Mouse (Mus musculus): ENCODE measurements around the gene Adamts2. TPM values are rescaled to one million over a fixed set of nuclear protein-coding genes. Genes with fewer than 3 reads are reported as not detected.

Adamts2 gene
- polyA plus RNA-seq, 1 experiment from 2014 or later, result 4.0 TPM

GRCm38 (mm10) chr11:50632270-50632669, 30.4 kb downstream of the Adamts2 start:
- 0 out of 2 replicates have a peak, but pooled peaks have one; percentile 32 for ATAC-seq
- H3K4me3 ChIP-seq (ENCODE audit: low read depth, low read length), result no peak overlapping the region
- WGBS, result 46% methylated on average over 4 of the region's 4 CpGs
- no peak overlapping the region for H3K4me2 ChIP-seq (ENCODE audit: low read length)
- no peak overlapping the region for H3K9ac ChIP-seq (ENCODE audit: low read depth, low read length)
- no peaks in the 10 kb centered on the region for H3K9me3 ChIP-seq (replicated peaks; ENCODE audit: control insufficient read depth, low read length, poor library complexity, severe bottlenecking)
- no peaks in the 10 kb centered on the region for H3K4me1 ChIP-seq (ENCODE audit: control insufficient read depth, insufficient read depth, low read length)
- no peaks in the 10 kb centered on the region for H3K27me3 ChIP-seq (ENCODE audit: control insufficient read depth, insufficient read depth, low read depth, low read length)
- H3K36me3 ChIP-seq (ENCODE audit: control insufficient read depth, insufficient read depth, low read length), result no peaks in the 10 kb centered on the region
- no peak overlapping the region for H3K27ac ChIP-seq (ENCODE audit: low read length)

DNA sequence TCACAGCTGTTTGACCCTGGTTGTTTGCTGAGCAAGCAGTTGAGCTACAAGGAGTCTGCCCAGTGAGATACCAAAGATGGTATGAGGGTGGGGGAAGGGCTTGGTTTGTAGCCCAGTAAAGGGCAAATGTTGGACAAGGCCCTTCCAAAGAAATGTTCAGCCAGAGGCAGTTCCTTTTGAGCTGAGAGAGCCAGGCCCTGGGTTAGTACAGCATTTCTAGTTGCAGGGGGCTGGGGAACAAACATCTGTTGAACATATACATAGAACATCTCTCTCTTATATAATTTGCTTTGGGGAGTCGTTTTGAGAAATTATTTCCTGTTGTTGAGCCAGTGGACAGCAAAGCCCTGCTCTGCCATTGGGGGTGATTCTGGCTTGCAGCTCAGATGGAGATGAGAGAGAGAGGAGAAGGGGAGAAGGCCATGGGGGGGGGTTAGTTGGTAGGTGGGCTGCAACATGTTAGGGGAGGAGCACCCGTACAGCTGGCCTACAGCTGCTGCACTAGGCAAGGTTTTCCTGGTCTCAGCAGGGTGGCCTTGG, 33.2 kb downstream of the Adamts2 start:
- WGBS, result 84% methylated on average over 2 of the region's 2 CpGs
- Histone ChIP-seq H3K4me3 (ENCODE audit: low read depth, low read length) (no peak overlapping the region), H3K36me3 (ENCODE audit: control insufficient read depth, insufficient read depth, low read length) (no peaks in the 10 kb centered on the region), H3K27ac (ENCODE audit: low read length) (no peak overlapping the region), H3K4me2 (ENCODE audit: low read length) (no peak overlapping the region), H3K27me3 (ENCODE audit: control insufficient read depth, insufficient read depth, low read depth, low read length) (no peaks in the 10 kb centered on the region), H3K9me3 (replicated peaks; ENCODE audit: control insufficient read depth, low read length, poor library complexity, severe bottlenecking) (no peaks in the 10 kb centered on the region), H3K9ac (ENCODE audit: low read depth, low read length) (no peak overlapping the region), H3K4me1 (ENCODE audit: control insufficient read depth, insufficient read depth, low read length) (no peaks in the 10 kb centered on the region)
- ATAC-seq, result no peak

- H3K27ac ChIP-seq (ENCODE audit: low read length), result no peak overlapping the region
- no peak overlapping the region for H3K4me3 ChIP-seq (ENCODE audit: low read depth, low read length)
- no peak overlapping the region for H3K4me2 ChIP-seq (ENCODE audit: low read length)
- ATAC-seq, result no peak
- H3K27me3 ChIP-seq (ENCODE audit: control insufficient read depth, insufficient read depth, low read depth, low read length), result no peaks in the 10 kb centered on the region
- H3K9me3 ChIP-seq (replicated peaks; ENCODE audit: control insufficient read depth, low read length, poor library complexity, severe bottlenecking), result no peaks in the 10 kb centered on the region
- no peaks in the 10 kb centered on the region for H3K4me1 ChIP-seq (ENCODE audit: control insufficient read depth, insufficient read depth, low read length)
- no peak overlapping the region for H3K9ac ChIP-seq (ENCODE audit: low read depth, low read length)
- 94% methylated on average over 11 of the region's 11 CpGs for WGBS
- H3K36me3 ChIP-seq (ENCODE audit: control insufficient read depth, insufficient read depth, low read length), result no peaks in the 10 kb centered on the region
These were observed 35.1 kb downstream of the Adamts2 start for GRCm38 (mm10) chr11:50637026-50637425.

GRCm38 (mm10) chr11:50638197-50638867, 36.4 kb downstream of the Adamts2 start:
- Histone ChIP-seq H3K27ac (ENCODE audit: low read length) (no peak overlapping the region), H3K36me3 (ENCODE audit: control insufficient read depth, insufficient read depth, low read length) (no peaks in the 10 kb centered on the region), H3K4me2 (ENCODE audit: low read length) (no peak overlapping the region), H3K27me3 (ENCODE audit: control insufficient read depth, insufficient read depth, low read depth, low read length) (no peaks in the 10 kb centered on the region), H3K9ac (ENCODE audit: low read depth, low read length) (no peak overlapping the region), H3K4me3 (ENCODE audit: low read depth, low read length) (no peak overlapping the region), H3K9me3 (replicated peaks; ENCODE audit: control insufficient read depth, low read length, poor library complexity, severe bottlenecking) (no peaks in the 10 kb centered on the region), H3K4me1 (ENCODE audit: control insufficient read depth, insufficient read depth, low read length) (no peaks in the 10 kb centered on the region)
- 93% methylated on average over 13 of the region's 13 CpGs for WGBS
- ATAC-seq, result no peak

DNA sequence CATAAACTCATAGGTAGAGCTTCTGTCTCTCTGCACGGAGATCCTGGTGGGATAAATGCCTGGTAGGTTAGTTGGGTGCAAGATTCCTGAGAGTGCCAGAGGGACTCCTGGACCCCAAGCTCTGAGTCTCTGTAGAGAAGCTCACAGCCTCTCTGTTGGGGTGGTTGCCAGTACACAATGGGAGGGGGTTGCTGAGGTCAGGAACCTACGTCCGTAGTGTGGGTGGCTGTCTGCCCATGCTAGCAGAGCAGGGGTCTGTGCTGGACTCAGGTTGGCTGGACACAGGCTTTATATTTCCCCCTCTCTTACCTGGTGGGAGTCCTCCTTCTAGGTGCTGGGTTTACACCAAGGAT, 37.0 kb downstream of the Adamts2 start:
- no peak for ATAC-seq
- whole genome bisulfite sequencing, result 88% methylated on average over 3 of the region's 3 CpGs

DNA sequence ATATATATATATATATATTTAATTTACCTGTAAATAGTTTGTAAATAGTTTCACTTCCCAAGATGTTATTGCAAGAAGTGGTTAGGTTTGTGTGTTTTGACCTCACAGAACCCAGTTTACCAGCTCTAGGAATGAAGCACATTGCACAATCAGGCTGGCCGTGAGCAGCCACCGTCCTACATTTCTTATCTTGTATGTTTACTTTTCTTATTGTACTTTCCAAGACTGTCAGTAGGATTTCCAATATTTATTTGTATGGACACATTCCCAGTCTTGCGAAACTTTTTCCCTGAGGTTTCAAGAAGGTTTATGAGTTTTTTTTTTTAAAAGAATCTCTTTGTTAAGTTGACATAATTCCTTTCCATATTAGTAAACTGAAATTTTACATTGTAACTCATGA, 40.7 kb downstream of the Adamts2 start:
- no peak overlapping the region for H3K9ac ChIP-seq (ENCODE audit: low read depth, low read length)
- H3K36me3 ChIP-seq (ENCODE audit: control insufficient read depth, insufficient read depth, low read length), result no peaks in the 10 kb centered on the region
- H3K4me1 ChIP-seq (ENCODE audit: control insufficient read depth, insufficient read depth, low read length), result no peaks in the 10 kb centered on the region
- H3K4me2 ChIP-seq (ENCODE audit: low read length), result no peak overlapping the region
- H3K27me3 ChIP-seq (ENCODE audit: control insufficient read depth, insufficient read depth, low read depth, low read length), result no peaks in the 10 kb centered on the region
- H3K9me3 ChIP-seq (replicated peaks; ENCODE audit: control insufficient read depth, low read length, poor library complexity, severe bottlenecking), result no peaks in the 10 kb centered on the region
- ATAC-seq, result no peak
- no peak overlapping the region for H3K27ac ChIP-seq (ENCODE audit: low read length)
- 86% methylated on average over 3 of the region's 3 CpGs for WGBS
- H3K4me3 ChIP-seq (ENCODE audit: low read depth, low read length), result no peak overlapping the region

More for the DNA sequence above, 37.0 kb downstream of the Adamts2 start:
- H3K9me3 ChIP-seq (replicated peaks; ENCODE audit: control insufficient read depth, low read length, poor library complexity, severe bottlenecking), result no peaks in the 10 kb centered on the region
- no peaks in the 10 kb centered on the region for H3K36me3 ChIP-seq (ENCODE audit: control insufficient read depth, insufficient read depth, low read length)
- no peaks in the 10 kb centered on the region for H3K27me3 ChIP-seq (ENCODE audit: control insufficient read depth, insufficient read depth, low read depth, low read length)
- H3K4me2 ChIP-seq (ENCODE audit: low read length), result no peak overlapping the region
- H3K27ac ChIP-seq (ENCODE audit: low read length), result no peak overlapping the region
- no peak overlapping the region for H3K9ac ChIP-seq (ENCODE audit: low read depth, low read length)
- no peak overlapping the region for H3K4me3 ChIP-seq (ENCODE audit: low read depth, low read length)
- H3K4me1 ChIP-seq (ENCODE audit: control insufficient read depth, insufficient read depth, low read length), result no peaks in the 10 kb centered on the region

- no peaks in the 10 kb centered on the region for H3K4me1 ChIP-seq (ENCODE audit: control insufficient read depth, insufficient read depth, low read length)
- 64% methylated on average over 4 of the region's 4 CpGs for WGBS
- H3K27me3 ChIP-seq (ENCODE audit: control insufficient read depth, insufficient read depth, low read depth, low read length), result no peaks in the 10 kb centered on the region
- no peak overlapping the region for H3K27ac ChIP-seq (ENCODE audit: low read length)
- no peak overlapping the region for H3K4me3 ChIP-seq (ENCODE audit: low read depth, low read length)
- no peaks in the 10 kb centered on the region for H3K36me3 ChIP-seq (ENCODE audit: control insufficient read depth, insufficient read depth, low read length)
- no peak overlapping the region for H3K9ac ChIP-seq (ENCODE audit: low read depth, low read length)
- peaks cover 4% of the 10 kb centered on the region for H3K9me3 ChIP-seq (replicated peaks; ENCODE audit: control insufficient read depth, low read length, poor library complexity, severe bottlenecking)
- H3K4me2 ChIP-seq (ENCODE audit: low read length), result no peak overlapping the region
- no peak for ATAC-seq
These were observed 44.3 kb downstream of the Adamts2 start for GRCm38 (mm10) chr11:50646148-50646547.

DNA sequence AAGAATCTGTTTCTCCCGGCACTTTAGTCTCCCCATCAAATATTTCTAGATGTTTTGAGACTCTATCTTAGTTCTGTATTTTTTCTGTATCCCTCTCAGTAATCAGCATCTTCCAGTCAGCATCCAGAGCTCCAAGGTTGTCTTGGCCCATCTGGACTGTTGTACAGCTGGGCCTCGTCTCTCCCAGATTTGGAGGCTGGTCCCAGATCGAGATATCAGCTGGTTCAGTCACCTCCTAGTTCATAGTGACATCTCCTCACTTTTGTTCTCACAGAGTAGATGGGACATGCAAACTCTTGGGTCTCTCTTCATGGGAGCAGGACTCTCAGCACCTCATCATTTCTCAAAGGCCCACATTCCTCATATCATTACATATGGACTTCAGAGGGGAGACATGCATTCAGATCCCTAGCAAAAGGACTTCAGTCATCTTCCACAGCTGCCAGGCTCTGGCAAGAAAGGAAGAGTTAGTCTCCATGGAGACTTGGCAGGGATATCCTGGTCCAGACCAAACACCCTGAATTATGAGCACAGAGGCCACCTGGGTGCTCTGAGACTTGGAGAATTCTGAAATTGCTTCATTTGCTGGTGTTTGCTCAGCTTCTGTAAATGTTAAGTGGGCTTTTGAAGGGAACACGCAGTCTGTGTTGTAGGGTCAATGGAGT, 46.4 kb downstream of the Adamts2 start:
- no peak for ATAC-seq
- H3K9me3 ChIP-seq (replicated peaks; ENCODE audit: control insufficient read depth, low read length, poor library complexity, severe bottlenecking), result peaks cover 4% of the 10 kb centered on the region
- no peak overlapping the region for H3K9ac ChIP-seq (ENCODE audit: low read depth, low read length)
- H3K27me3 ChIP-seq (ENCODE audit: control insufficient read depth, insufficient read depth, low read depth, low read length), result no peaks in the 10 kb centered on the region
- no peaks in the 10 kb centered on the region for H3K4me1 ChIP-seq (ENCODE audit: control insufficient read depth, insufficient read depth, low read length)
- H3K36me3 ChIP-seq (ENCODE audit: control insufficient read depth, insufficient read depth, low read length), result no peaks in the 10 kb centered on the region
- WGBS, result 84% methylated on average over 4 of the region's 4 CpGs
- H3K4me3 ChIP-seq (ENCODE audit: low read depth, low read length), result no peak overlapping the region
- H3K4me2 ChIP-seq (ENCODE audit: low read length), result no peak overlapping the region
- no peak overlapping the region for H3K27ac ChIP-seq (ENCODE audit: low read length)

DNA sequence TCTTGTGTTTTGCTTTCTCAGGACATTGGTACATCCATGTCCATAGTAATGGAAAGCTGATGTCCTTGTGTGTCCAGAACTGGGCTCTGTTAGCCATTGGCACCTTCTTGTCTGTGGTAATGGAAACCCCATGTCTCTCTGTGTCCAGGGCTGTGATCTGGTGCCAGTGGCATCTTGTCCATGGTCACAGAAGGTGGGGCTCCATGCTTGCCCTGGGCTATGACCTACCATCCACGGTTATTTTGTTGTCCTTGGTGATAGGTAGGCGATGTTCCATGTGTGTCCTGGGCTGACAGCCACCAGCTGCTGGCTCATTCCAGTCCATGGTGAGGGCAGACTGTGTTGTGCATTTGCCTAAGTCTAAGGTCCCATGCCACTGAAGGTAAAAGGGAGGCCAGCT, 48.2 kb downstream of the Adamts2 start:
- no peaks in the 10 kb centered on the region for H3K27me3 ChIP-seq (ENCODE audit: control insufficient read depth, insufficient read depth, low read depth, low read length)
- 80% methylated on average over 2 of the region's 2 CpGs for WGBS
- no peak for ATAC-seq

More for the DNA sequence above, 48.2 kb downstream of the Adamts2 start:
- H3K4me2 ChIP-seq (ENCODE audit: low read length), result no peak overlapping the region
- H3K9ac ChIP-seq (ENCODE audit: low read depth, low read length), result no peak overlapping the region
- no peaks in the 10 kb centered on the region for H3K4me1 ChIP-seq (ENCODE audit: control insufficient read depth, insufficient read depth, low read length)
- no peak overlapping the region for H3K27ac ChIP-seq (ENCODE audit: low read length)
- peaks cover 4% of the 10 kb centered on the region for H3K9me3 ChIP-seq (replicated peaks; ENCODE audit: control insufficient read depth, low read length, poor library complexity, severe bottlenecking)
- H3K4me3 ChIP-seq (ENCODE audit: low read depth, low read length), result no peak overlapping the region
- no peaks in the 10 kb centered on the region for H3K36me3 ChIP-seq (ENCODE audit: control insufficient read depth, insufficient read depth, low read length)
